Mouse (Mus musculus) NIH3T3 (cell line): ENCODE results near the gene Vamp5.

Experiments used
- DNase-seq: peaks from one replicate; pipeline ENCODE4 v3.0.0-alpha.2; 2012; ENCODE audit warnings: low read depth

Vamp5 gene

GRCm38 (mm10) chr6:72380131-72380770 lies at the start of gene Vamp5:
TSS of gene Vamp5 (minus strand) at chr6:72380468.
- peak; percentile 80 for DNase-seq

GRCm38 (mm10) chr6:72429061-72429842 lies 49.0 kb upstream of the Vamp5 start:
- DNase-seq = no peak

- DNase-seq = peak; percentile 92
Measured at GRCm38 (mm10) chr6:72428036-72428435, 47.8 kb upstream of the Vamp5 start.

GRCm38 (mm10) chr6:72425646-72426045 lies 45.4 kb upstream of the Vamp5 start:
- no peak for DNase-seq

GRCm38 (mm10) chr6:72420901-72421300 lies 40.6 kb upstream of the Vamp5 start:
- no peak for DNase-seq

- no peak for DNase-seq
Measured at GRCm38 (mm10) chr6:72419806-72420205, 39.5 kb upstream of the Vamp5 start.

- DNase-seq = no peak
Measured at GRCm38 (mm10) chr6:72418279-72418678, 38.0 kb upstream of the Vamp5 start.

GRCm38 (mm10) chr6:72415964-72416772 lies 35.9 kb upstream of the Vamp5 start:
- DNase-seq = no peak

GRCm38 (mm10) chr6:72415181-72415580 lies 34.9 kb upstream of the Vamp5 start:
- no peak for DNase-seq

- peak; percentile 98 for DNase-seq
Measured at GRCm38 (mm10) chr6:72414076-72414756, 33.9 kb upstream of the Vamp5 start, which contains the start of gene Ggcx. TSS of gene Ggcx (plus strand) at chr6:72414308.

- DNase-seq = no peak
Measured at GRCm38 (mm10) chr6:72410518-72410917, 30.2 kb upstream of the Vamp5 start.

- DNase-seq = no peak
Measured at GRCm38 (mm10) chr6:72410003-72410402, 29.7 kb upstream of the Vamp5 start.

- peak; percentile 92 for DNase-seq
Measured at GRCm38 (mm10) chr6:72409567-72409966, 29.3 kb upstream of the Vamp5 start.

- DNase-seq = peak; percentile 98
Measured at GRCm38 (mm10) chr6:72407119-72407518, 26.9 kb upstream of the Vamp5 start.

GRCm38 (mm10) chr6:72405356-72405755 lies 25.1 kb upstream of the Vamp5 start:
- no peak for DNase-seq

- peak; percentile 88 for DNase-seq
Measured at GRCm38 (mm10) chr6:72401875-72402274, 21.6 kb upstream of the Vamp5 start.

GRCm38 (mm10) chr6:72399967-72400366 lies 19.7 kb upstream of the Vamp5 start:
- no peak for DNase-seq

- peak; percentile 39 for DNase-seq
Measured at GRCm38 (mm10) chr6:72396837-72397251, 16.6 kb upstream of the Vamp5 start.

- no peak for DNase-seq
Measured at GRCm38 (mm10) chr6:72392341-72392740, 12.1 kb upstream of the Vamp5 start.

GRCm38 (mm10) chr6:72390795-72391521 lies 10.7 kb upstream of the Vamp5 start:
- DNase-seq = no peak
